Mouse (Mus musculus) thymus, postnatal 25 days (tissue): ENCODE data around the gene Rcn1.

ENCODE experiments used
- DNase-seq: peaks from one replicate; pipeline ENCODE4 v3.0.0; 2022

Rcn1 gene

DNA sequence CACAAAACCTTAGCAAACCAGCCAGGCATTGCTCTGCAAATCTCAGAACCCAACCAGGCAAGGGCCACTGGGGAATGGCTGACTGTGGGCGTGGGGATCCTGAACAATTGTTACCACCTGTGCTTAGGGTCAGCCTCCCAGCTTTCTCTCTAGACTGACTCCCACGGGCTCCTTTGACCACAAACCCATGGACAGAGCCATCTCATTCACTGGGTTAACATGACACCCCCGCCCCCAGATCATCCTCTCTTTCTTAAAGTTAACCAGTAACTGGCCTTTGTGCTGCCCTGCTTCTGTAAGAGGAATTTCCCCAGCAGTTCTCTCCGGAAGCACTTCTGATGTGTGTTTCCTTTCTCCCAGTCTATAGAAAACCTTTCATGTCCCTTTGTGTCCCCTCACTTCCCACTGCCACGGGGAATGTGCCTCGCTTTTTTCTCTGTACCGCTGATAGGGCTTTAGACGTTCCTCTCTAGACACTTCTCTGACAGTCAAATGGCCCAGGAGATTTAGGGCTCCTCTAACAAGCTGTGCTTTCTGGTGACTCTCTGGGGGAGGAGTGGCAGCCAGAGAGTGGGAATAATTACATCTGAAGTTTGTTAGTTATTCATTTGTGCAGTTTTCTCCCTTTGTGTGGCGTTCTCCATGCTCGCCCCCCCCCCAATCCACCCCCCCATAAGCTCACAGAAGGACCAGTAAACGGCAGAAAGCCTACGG, 62.6 kb downstream of the Rcn1 start:
- DNase-seq: no peak
